Mouse (Mus musculus) neural tube, embryonic 11.5 days (tissue): ENCODE measurements around the gene Impg1. TPM values are rescaled to one million over a fixed set of nuclear protein-coding genes. Genes with fewer than 3 reads are reported as not detected.

Source experiments
- ATAC-seq: fragments of 200-750 bp; cut with Nextera tagmentation; 2 replicates; pipeline ENCODE4 v1.8.0; 2017; ENCODE audit warnings: moderate number of reproducible peaks, mild to moderate bottlenecking, moderate TSS enrichment, moderate library complexity; ENCODE audit not compliant: insufficient read depth, low FRiP score, low TSS enrichment
- DNase-seq: peaks from one replicate; pipeline ENCODE4 v3.0.0-alpha.2; 2015; ENCODE audit warnings: low spot score
- H3K27ac ChIP-seq: fragments of 300-500 bp; sonication (generic); 2 replicates; pipeline ENCODE4 v1.5.1; 2014; ENCODE audit warnings: low read depth, mild to moderate bottlenecking, low read length
- H3K27me3 ChIP-seq: fragments of 300-500 bp; sonication (generic); 2 replicates; pipeline ENCODE4 v1.6.1; 2014; ENCODE audit warnings: mild to moderate bottlenecking, low read length, mixed read lengths; ENCODE audit not compliant: control insufficient read depth, insufficient read depth
- H3K36me3 ChIP-seq: fragments of 300-500 bp; sonication (generic); 2 replicates; pipeline ENCODE4 v1.6.1; 2014; ENCODE audit warnings: mild to moderate bottlenecking, low read length, moderate library complexity, mixed read lengths; ENCODE audit not compliant: control insufficient read depth, insufficient read depth
- H3K4me1 ChIP-seq: fragments of 300-500 bp; sonication (generic); 2 replicates; pipeline ENCODE4 v1.6.1; 2014; ENCODE audit warnings: low read length, mixed read lengths; ENCODE audit not compliant: control insufficient read depth, insufficient read depth
- H3K4me2 ChIP-seq: fragments of 300-500 bp; sonication (generic); 2 replicates; pipeline ENCODE4 v1.6.1; 2014; ENCODE audit warnings: low read depth, mild to moderate bottlenecking, moderate library complexity
- H3K4me3 ChIP-seq: fragments of 300-500 bp; sonication (generic); 2 replicates; pipeline ENCODE4 v1.5.1; 2014; ENCODE audit warnings: low read depth, low read length
- H3K9ac ChIP-seq: fragments of 300-500 bp; sonication (generic); 2 replicates; pipeline ENCODE4 v1.6.1; 2014; ENCODE audit warnings: mild to moderate bottlenecking, low read length
- H3K9me3 ChIP-seq: fragments of 300-500 bp; sonication (generic); 2 replicates; pipeline ENCODE4 v1.6.1; 2016; ENCODE audit warnings: low read length; ENCODE audit not compliant: control insufficient read depth
- whole genome bisulfite sequencing: fragments of 180-500 bp; shearing (Covaris S2); extraction: QIAGEN DNeasy Blood & Tissue Kit; methylation state at CpG from one replicate; pipeline ENCODE4 v1.1.7; 2014; 5-methylcytosine and 5-hydroxymethylcytosine counted together
- polyA plus RNA-seq: library from polyadenylated mRNA; unstranded; fragments of >200 nt; fragmentation: Nextera tagmentation; extraction: Ambion mirVana; gene quantifications from 2 replicates; pipeline ENCODE4 v1.2.1, GENCODE M21; 2014

The Impg1 gene
- polyA plus RNA-seq, 1 experiment from 2014 or later = not detected

DNA sequence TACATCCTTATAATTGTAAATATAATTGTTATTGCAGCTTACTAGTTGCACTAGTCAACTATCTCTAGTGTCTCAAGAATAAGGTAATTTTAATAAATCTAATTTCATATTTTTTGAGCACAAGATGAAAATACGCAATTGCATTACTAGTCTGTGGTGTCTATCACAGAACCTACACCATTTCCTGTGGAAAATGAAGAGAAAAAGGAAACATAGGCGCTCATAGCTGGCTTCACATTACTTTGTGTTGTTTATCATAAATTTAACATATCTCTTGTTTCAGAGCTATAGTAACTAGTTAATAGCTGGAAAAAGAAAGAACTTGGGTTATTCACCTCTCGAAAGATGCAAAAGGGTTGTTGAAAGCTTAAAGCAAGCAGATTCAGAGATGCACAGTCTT lies 182.9 kb downstream of the Impg1 start:
- H3K9ac ChIP-seq = no peak overlapping the region
- no peaks in the 10 kb centered on the region for H3K9me3 ChIP-seq
- H3K27ac ChIP-seq = no peak overlapping the region
- H3K4me2 ChIP-seq = no peak overlapping the region
- H3K4me1 ChIP-seq = no peaks in the 10 kb centered on the region
- WGBS = 92% methylated on average over 3 of the region's 3 CpGs
- H3K4me3 ChIP-seq = no peak overlapping the region
- no peaks in the 10 kb centered on the region for H3K36me3 ChIP-seq
- ATAC-seq = no peak
- H3K27me3 ChIP-seq = no peaks in the 10 kb centered on the region
- DNase-seq = no peak

DNA sequence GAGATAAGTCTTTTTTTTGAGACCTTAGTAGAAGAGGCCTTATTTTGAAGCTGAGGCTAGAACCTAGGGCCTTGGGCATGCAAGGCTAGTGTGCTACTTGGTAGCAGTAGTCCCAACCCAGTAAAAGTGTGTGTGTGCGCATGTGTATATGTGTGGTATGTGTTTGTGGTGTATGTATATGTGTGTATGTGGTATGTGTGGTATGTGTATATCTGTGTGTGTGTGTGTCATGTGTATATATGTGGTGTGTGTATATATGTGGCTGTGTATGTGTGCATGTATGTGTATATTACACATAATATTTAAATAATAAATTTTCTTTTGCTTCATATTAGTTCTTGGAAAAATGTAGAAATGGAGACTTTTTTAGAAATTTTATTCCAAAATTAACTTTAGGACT lies 184.6 kb downstream of the Impg1 start:
- WGBS = 84% methylated on average over 1 of the region's 1 CpGs

DNA sequence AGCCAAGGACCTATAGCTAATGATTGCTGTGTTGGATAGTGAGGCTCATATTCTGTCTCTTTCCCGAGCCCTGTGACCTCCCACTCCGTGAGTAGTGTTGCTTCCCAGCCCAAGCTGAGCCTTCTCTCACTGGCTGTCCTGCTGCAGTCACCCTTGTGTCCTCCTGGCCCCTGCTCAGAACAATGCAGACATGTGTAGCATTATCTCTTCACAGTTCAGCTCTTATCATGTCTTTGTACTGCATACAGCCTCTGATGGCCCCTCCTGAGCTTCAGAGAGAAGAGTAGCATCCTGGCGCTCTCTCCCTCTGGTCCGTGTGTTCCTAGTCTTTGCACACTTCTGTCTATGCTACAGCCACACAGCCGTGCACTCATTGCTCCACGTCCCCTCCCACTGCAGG lies 187.5 kb downstream of the Impg1 start:
- H3K4me3 ChIP-seq = no peak overlapping the region
- H3K36me3 ChIP-seq = no peaks in the 10 kb centered on the region
- ATAC-seq = no peak
- DNase-seq = no peak
- H3K27me3 ChIP-seq = no peaks in the 10 kb centered on the region
- no peak overlapping the region for H3K9ac ChIP-seq
- no peaks in the 10 kb centered on the region for H3K9me3 ChIP-seq
- no peak overlapping the region for H3K4me2 ChIP-seq
- no peaks in the 10 kb centered on the region for H3K4me1 ChIP-seq
- H3K27ac ChIP-seq = no peak overlapping the region
- WGBS = 78% methylated on average over 6 of the region's 6 CpGs

More for the DNA sequence above, 184.6 kb downstream of the Impg1 start:
- no peak for ATAC-seq
- no peaks in the 10 kb centered on the region for H3K4me1 ChIP-seq
- no peaks in the 10 kb centered on the region for H3K36me3 ChIP-seq
- H3K4me2 ChIP-seq = no peak overlapping the region
- no peak for DNase-seq
- no peaks in the 10 kb centered on the region for H3K27me3 ChIP-seq
- H3K27ac ChIP-seq = no peak overlapping the region
- no peak overlapping the region for H3K4me3 ChIP-seq
- H3K9me3 ChIP-seq = no peaks in the 10 kb centered on the region
- H3K9ac ChIP-seq = no peak overlapping the region

DNA sequence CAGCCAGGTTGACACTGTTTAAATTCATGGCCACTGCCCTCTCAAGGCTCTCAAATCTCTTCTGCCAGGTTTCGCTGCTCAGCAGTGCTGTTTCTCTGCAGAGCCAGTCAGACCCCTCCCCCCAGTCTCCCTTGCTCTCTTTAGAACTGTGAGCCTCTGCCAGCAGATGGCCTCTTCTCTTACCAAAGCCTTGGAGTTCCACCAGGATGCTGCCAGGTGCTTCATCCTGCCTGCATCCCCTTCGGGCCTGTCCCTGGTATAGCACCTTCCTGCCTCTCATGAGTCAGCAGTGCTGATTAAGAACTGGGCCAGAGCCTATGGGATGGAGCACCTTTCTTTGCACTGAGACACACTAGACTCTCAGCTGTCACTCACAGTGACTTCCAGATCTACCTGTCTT lies 188.1 kb downstream of the Impg1 start:
- Histone ChIP-seq H3K27ac (no peak overlapping the region), H3K4me1 (no peaks in the 10 kb centered on the region), H3K4me2 (no peak overlapping the region), H3K9ac (no peak overlapping the region), H3K4me3 (no peak overlapping the region), H3K36me3 (no peaks in the 10 kb centered on the region), H3K27me3 (no peaks in the 10 kb centered on the region), H3K9me3 (no peaks in the 10 kb centered on the region)
- DNase-seq (no peak), ATAC-seq (no peak)
- 54% methylated on average over 2 of the region's 2 CpGs for WGBS

DNA sequence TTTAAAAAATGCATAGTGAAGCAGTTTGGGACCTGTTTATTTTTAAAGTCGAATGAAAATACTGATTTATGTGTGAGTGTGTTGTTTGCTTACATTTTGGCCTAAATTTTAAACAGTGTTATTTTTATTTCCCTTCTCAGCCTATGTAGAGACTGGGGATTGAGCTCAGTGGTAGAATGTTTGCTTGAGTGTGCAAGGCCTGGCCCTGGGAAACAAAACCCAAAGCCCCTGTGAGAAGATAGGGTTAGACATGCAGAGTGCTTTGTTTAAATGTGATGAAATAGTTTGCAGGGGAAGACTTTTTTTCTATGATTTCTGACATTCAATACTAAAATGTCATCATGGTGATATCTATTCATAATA lies 189.5 kb downstream of the Impg1 start:
- Histone ChIP-seq H3K4me1 (no peaks in the 10 kb centered on the region), H3K36me3 (no peaks in the 10 kb centered on the region), H3K4me3 (no peak overlapping the region), H3K9me3 (no peaks in the 10 kb centered on the region), H3K27me3 (no peaks in the 10 kb centered on the region), H3K27ac (no peak overlapping the region), H3K9ac (no peak overlapping the region), H3K4me2 (no peak overlapping the region)
- 93% methylated on average over 1 of the region's 1 CpGs for WGBS
- DNase-seq = no peak
- no peak for ATAC-seq

DNA sequence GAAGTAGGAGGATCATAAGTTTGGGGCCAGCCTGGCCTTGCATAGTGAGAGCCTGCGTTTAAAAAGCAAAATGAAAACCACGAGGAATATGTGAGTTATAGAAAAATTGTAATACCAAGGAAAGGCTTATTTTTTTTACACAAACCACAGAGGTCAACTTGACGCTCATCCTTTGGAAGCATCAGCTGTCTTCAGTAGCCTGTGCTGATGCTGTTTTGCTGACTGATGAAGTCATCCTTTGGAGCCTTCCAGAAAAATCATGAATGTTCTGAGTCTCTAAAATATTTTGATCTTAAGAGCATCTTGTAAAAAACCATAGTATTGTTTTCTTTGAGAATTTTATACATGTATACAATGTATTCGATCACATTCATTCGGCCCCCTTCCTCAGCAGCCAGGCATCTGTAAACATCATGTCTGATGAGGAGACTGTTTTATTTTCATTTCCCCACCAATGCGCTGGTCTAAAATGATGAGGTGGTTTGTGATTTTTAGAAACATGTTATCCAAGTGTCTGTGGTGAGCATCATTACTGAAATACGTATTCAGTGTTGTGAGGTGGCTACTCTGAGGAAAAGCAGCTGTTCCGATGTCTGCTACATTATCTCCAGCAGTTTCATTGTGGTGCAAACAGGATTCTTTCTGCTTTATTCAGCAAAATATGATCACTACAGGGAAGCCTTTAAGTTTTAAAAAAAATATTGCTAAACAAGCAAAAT lies 190.1 kb downstream of the Impg1 start:
- Histone ChIP-seq H3K4me2 (no peak overlapping the region), H3K4me1 (no peaks in the 10 kb centered on the region), H3K9me3 (no peaks in the 10 kb centered on the region), H3K4me3 (no peak overlapping the region), H3K36me3 (no peaks in the 10 kb centered on the region), H3K9ac (no peak overlapping the region), H3K27me3 (no peaks in the 10 kb centered on the region), H3K27ac (no peak overlapping the region)
- DNase-seq (no peak), ATAC-seq (no peak)
- WGBS = 89% methylated on average over 8 of the region's 8 CpGs

DNA sequence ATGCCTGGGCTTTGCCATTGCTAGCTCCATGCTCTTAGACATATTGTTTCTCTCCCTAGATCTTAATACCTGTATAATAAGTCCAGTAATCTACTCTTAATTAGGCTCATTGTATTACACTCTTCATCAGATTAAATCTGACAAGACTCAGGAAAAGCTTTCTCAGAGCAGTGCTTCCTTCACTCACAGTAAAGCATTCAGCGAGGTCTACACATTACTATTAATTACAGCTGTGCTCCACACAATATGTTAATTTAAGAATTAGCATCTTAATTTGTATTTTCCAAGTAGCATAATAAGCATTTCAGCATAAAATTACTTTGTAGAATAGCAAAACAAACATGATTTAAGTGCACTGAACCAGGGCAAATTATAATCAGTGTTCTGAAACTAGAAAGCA lies 192.3 kb downstream of the Impg1 start:
- no peak for DNase-seq
- 82% methylated on average over 1 of the region's 1 CpGs for WGBS
- Histone ChIP-seq H3K4me1 (no peaks in the 10 kb centered on the region), H3K4me3 (no peak overlapping the region), H3K9me3 (no peaks in the 10 kb centered on the region), H3K27ac (no peak overlapping the region), H3K27me3 (no peaks in the 10 kb centered on the region), H3K9ac (no peak overlapping the region), H3K36me3 (no peaks in the 10 kb centered on the region), H3K4me2 (no peak overlapping the region)
- ATAC-seq = no peak

DNA sequence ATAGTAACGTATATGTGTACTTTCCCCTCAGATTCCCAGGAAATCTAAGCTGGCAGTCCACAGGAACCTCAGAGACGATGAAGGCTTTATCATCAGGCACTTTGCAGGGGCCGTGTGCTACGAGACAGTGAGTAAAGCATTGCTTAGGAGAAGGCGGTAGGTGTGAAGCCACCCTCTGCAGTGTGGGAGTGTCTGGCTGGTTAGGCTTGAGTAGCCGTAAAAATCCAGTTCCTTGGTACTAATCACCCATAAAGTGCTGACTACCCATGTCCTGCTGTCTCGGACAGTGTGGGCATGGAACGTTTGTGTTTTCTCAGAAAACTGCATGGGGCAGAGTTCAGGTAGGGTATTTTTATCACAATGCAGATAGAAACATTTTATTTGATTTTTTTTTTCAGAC lies 195.7 kb downstream of the Impg1 start:
- no peak for DNase-seq
- Histone ChIP-seq H3K27me3 (no peaks in the 10 kb centered on the region), H3K4me1 (no peaks in the 10 kb centered on the region), H3K9me3 (no peaks in the 10 kb centered on the region), H3K36me3 (no peaks in the 10 kb centered on the region), H3K4me3 (no peak overlapping the region), H3K4me2 (no peak overlapping the region), H3K27ac (no peak overlapping the region), H3K9ac (no peak overlapping the region)
- no peak for ATAC-seq
- WGBS = 64% methylated on average over 8 of the region's 8 CpGs

DNA sequence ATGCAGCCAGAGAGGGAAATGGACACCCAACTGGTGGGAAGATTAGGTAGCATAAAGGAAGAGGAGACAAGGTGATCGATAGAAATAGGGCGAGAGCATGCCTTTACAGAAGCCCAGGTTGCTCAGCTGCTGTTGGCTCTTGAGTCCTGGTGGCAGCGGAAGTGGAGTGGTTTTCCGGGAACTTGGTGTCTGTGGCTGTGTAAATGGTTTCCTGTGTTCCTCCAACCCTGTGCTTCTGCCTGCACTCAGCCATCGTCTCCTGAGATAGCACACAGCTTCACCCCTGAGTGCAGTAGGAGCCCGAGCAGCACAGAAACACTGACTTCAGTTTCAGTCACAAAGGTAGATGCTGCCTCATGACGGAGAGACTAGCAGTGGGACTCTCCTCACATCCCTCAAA lies 198.8 kb downstream of the Impg1 start:
- no peak overlapping the region for H3K9ac ChIP-seq
- no peak overlapping the region for H3K4me3 ChIP-seq
- no peaks in the 10 kb centered on the region for H3K9me3 ChIP-seq
- no peak overlapping the region for H3K4me2 ChIP-seq
- no peak overlapping the region for H3K27ac ChIP-seq
- ATAC-seq = no peak
- no peaks in the 10 kb centered on the region for H3K36me3 ChIP-seq
- H3K4me1 ChIP-seq = no peaks in the 10 kb centered on the region
- DNase-seq = no peak
- 89% methylated on average over 7 of the region's 7 CpGs for WGBS
- no peaks in the 10 kb centered on the region for H3K27me3 ChIP-seq
